Mouse (Mus musculus): ENCODE results near the gene Gabrq. TPM values are rescaled to one million over a fixed set of nuclear protein-coding genes. Genes with fewer than 3 reads are reported as not detected.

Gabrq gene
- total RNA-seq (2014; rRNA removed) (9.9 and 10.3 TPM in 2 replicates), polyA plus RNA-seq (2015; fragmentation: Nextera tagmentation; extraction: Ambion mirVana) (4.6 and 4.9 TPM in 2 replicates)

- no peaks in the 10 kb centered on the region for H3K4me1 ChIP-seq (ENCODE audit: insufficient read depth, low read length)
- no peak for TF ChIP-seq CTCF (IDR thresholded peaks at IDR 0.05)
- no peaks in the 10 kb centered on the region for H3K27me3 ChIP-seq (ENCODE audit: insufficient read depth, low read length)
- peak; percentile 84 for ATAC-seq (ENCODE audit: low FRiP score)
- H3K36me3 ChIP-seq (ENCODE audit: insufficient read depth, low read length), result no peaks in the 10 kb centered on the region
- H3K4me2 ChIP-seq (ENCODE audit: low read depth, low read length, poor library complexity, severe bottlenecking), result peak within 1 kb of the TSS; percentile 60
- 24% methylated on average over 37 of the region's 43 CpGs for WGBS
- H3K27ac ChIP-seq (ENCODE audit: low read depth, low read length), result no peak within 1 kb of the TSS
- DNase-seq (ENCODE audit: low spot score), result peak; percentile 21
- H3K9ac ChIP-seq (replicated peaks; ENCODE audit: low read length, poor library complexity, severe bottlenecking), result no peak within 1 kb of the TSS
- peak within 1 kb of the TSS; percentile 39 for H3K4me3 ChIP-seq (ENCODE audit: low read depth, low read length)
- no peaks in the 10 kb centered on the region for H3K9me3 ChIP-seq (ENCODE audit: low read length)
These were observed at the start of gene Gabrq for GRCm38 (mm10) chrX:72824776-72825588. TSS of gene Gabrq (plus strand) at chrX:72825178.

- ATAC-seq (ENCODE audit: low FRiP score) (peak; percentile 95), DNase-seq (ENCODE audit: low spot score) (peak; percentile 81)
- Histone ChIP-seq H3K9me3 (ENCODE audit: low read length) (no peaks in the 10 kb centered on the region), H3K9ac (replicated peaks; ENCODE audit: low read length, poor library complexity, severe bottlenecking) (no peak overlapping the region), H3K36me3 (ENCODE audit: insufficient read depth, low read length) (no peaks in the 10 kb centered on the region), H3K4me2 (ENCODE audit: low read depth, low read length, poor library complexity, severe bottlenecking) (no peak overlapping the region), H3K27ac (ENCODE audit: low read depth, low read length) (peak overlapping the region; percentile 78), H3K4me1 (ENCODE audit: insufficient read depth, low read length) (no peaks in the 10 kb centered on the region), H3K4me3 (ENCODE audit: low read depth, low read length) (no peak overlapping the region), H3K27me3 (ENCODE audit: insufficient read depth, low read length) (no peaks in the 10 kb centered on the region)
- TF ChIP-seq CTCF (IDR thresholded peaks at IDR 0.05), result no peak
- 7% methylated on average over 1 of the region's 1 CpGs for WGBS
These were observed 36.0 kb upstream of the Gabrq start for GRCm38 (mm10) chrX:72788773-72789557.

- no peak for DNase-seq (ENCODE audit: low spot score)
- Histone ChIP-seq H3K4me1 (ENCODE audit: insufficient read depth, low read length) (no peaks in the 10 kb centered on the region), H3K27ac (ENCODE audit: low read depth, low read length) (peak overlapping the region; percentile 78; the same call in 1 of the 2 replicates), H3K27me3 (ENCODE audit: insufficient read depth, low read length) (no peaks in the 10 kb centered on the region), H3K9me3 (ENCODE audit: low read length) (no peaks in the 10 kb centered on the region), H3K4me2 (ENCODE audit: low read depth, low read length, poor library complexity, severe bottlenecking) (no peak overlapping the region), H3K36me3 (ENCODE audit: insufficient read depth, low read length) (no peaks in the 10 kb centered on the region), H3K4me3 (ENCODE audit: low read depth, low read length) (no peak overlapping the region), H3K9ac (replicated peaks; ENCODE audit: low read length, poor library complexity, severe bottlenecking) (no peak overlapping the region)
- no peak for TF ChIP-seq CTCF (IDR thresholded peaks at IDR 0.05)
- ATAC-seq (ENCODE audit: low FRiP score), result peak; percentile 27; the same call in 1 of the 2 replicates
These were observed 35.5 kb upstream of the Gabrq start for GRCm38 (mm10) chrX:72789558-72789871.

GRCm38 (mm10) chrX:72819594-72819993, 5.4 kb upstream of the Gabrq start:
- H3K4me2 ChIP-seq (ENCODE audit: low read depth, low read length, poor library complexity, severe bottlenecking), result no peak overlapping the region
- DNase-seq (ENCODE audit: low spot score) (peak; percentile 85), ATAC-seq (ENCODE audit: low FRiP score) (no peak)
- H3K4me1 ChIP-seq (ENCODE audit: insufficient read depth, low read length), result no peaks in the 10 kb centered on the region
- WGBS, result 6% methylated on average over 5 of the region's 5 CpGs
- no peak overlapping the region for H3K27ac ChIP-seq (ENCODE audit: low read depth, low read length)
- no peak overlapping the region for H3K9ac ChIP-seq (replicated peaks; ENCODE audit: low read length, poor library complexity, severe bottlenecking)
- H3K27me3 ChIP-seq (ENCODE audit: insufficient read depth, low read length), result no peaks in the 10 kb centered on the region
- H3K36me3 ChIP-seq (ENCODE audit: insufficient read depth, low read length), result no peaks in the 10 kb centered on the region
- no peaks in the 10 kb centered on the region for H3K9me3 ChIP-seq (ENCODE audit: low read length)
- TF ChIP-seq CTCF (IDR thresholded peaks at IDR 0.05), result peak; percentile 93
- H3K4me3 ChIP-seq (ENCODE audit: low read depth, low read length), result no peak overlapping the region

GRCm38 (mm10) chrX:72823310-72823709, 1.7 kb upstream of the Gabrq start:
- 62% methylated on average over 2 of the region's 2 CpGs for WGBS

GRCm38 (mm10) chrX:72825589-72825905, 569 bp downstream of the Gabrq start:
- ATAC-seq (ENCODE audit: low FRiP score), result no peak; the same call in 1 of the 2 replicates
- peak overlapping the region; percentile 60 for H3K4me2 ChIP-seq (ENCODE audit: low read depth, low read length, poor library complexity, severe bottlenecking)
- peak overlapping the region; percentile 39 for H3K4me3 ChIP-seq (ENCODE audit: low read depth, low read length)
- H3K36me3 ChIP-seq (ENCODE audit: insufficient read depth, low read length), result no peaks in the 10 kb centered on the region
- no peaks in the 10 kb centered on the region for H3K27me3 ChIP-seq (ENCODE audit: insufficient read depth, low read length)
- H3K4me1 ChIP-seq (ENCODE audit: insufficient read depth, low read length), result no peaks in the 10 kb centered on the region
- H3K9me3 ChIP-seq (ENCODE audit: low read length), result no peaks in the 10 kb centered on the region
- H3K9ac ChIP-seq (replicated peaks; ENCODE audit: low read length, poor library complexity, severe bottlenecking), result no peak overlapping the region
- no peak for TF ChIP-seq CTCF (IDR thresholded peaks at IDR 0.05)
- 36% methylated on average over 7 of the region's 7 CpGs for WGBS
- H3K27ac ChIP-seq (ENCODE audit: low read depth, low read length), result no peak overlapping the region
- DNase-seq (ENCODE audit: low spot score), result no peak

More at GRCm38 (mm10) chrX:72823310-72823709, 1.7 kb upstream of the Gabrq start:
- H3K4me3 ChIP-seq (ENCODE audit: low read depth, low read length), result no peak overlapping the region
- no peaks in the 10 kb centered on the region for H3K9me3 ChIP-seq (ENCODE audit: low read length)
- no peak overlapping the region for H3K27ac ChIP-seq (ENCODE audit: low read depth, low read length)
- no peaks in the 10 kb centered on the region for H3K36me3 ChIP-seq (ENCODE audit: insufficient read depth, low read length)
- no peaks in the 10 kb centered on the region for H3K27me3 ChIP-seq (ENCODE audit: insufficient read depth, low read length)
- no peaks in the 10 kb centered on the region for H3K4me1 ChIP-seq (ENCODE audit: insufficient read depth, low read length)
- DNase-seq (ENCODE audit: low spot score) (no peak), ATAC-seq (ENCODE audit: low FRiP score) (no peak)
- H3K9ac ChIP-seq (replicated peaks; ENCODE audit: low read length, poor library complexity, severe bottlenecking), result no peak overlapping the region
- H3K4me2 ChIP-seq (ENCODE audit: low read depth, low read length, poor library complexity, severe bottlenecking), result no peak overlapping the region
- peak; percentile 50 for TF ChIP-seq CTCF (IDR thresholded peaks at IDR 0.05)

Other genes with a start within 250 kb of the Gabrq start
- 45.1 and 78.2 TPM in 2 replicates for gene Gabra3, start 168.3 kb upstream of the Gabrq start, total RNA-seq (2014; rRNA removed)
- 49.1 and 56.3 TPM in 2 replicates for gene Gabra3, start 168.3 kb upstream of the Gabrq start, polyA plus RNA-seq (2015; fragmentation: Nextera tagmentation; extraction: Ambion mirVana)
- 21.5 and 23.4 TPM in 2 replicates for gene Cetn2, start 93.2 kb downstream of the Gabrq start, total RNA-seq (2014; rRNA removed)
- gene Cetn2, start 93.2 kb downstream of the Gabrq start, polyA plus RNA-seq (2015; fragmentation: Nextera tagmentation; extraction: Ambion mirVana), result 63.7 and 67.0 TPM in 2 replicates
- gene Nsdhl, start 93.4 kb downstream of the Gabrq start, total RNA-seq (2014; rRNA removed), result 41.5 and 43.8 TPM in 2 replicates
- 42.6 and 45.4 TPM in 2 replicates for gene Nsdhl, start 93.4 kb downstream of the Gabrq start, polyA plus RNA-seq (2015; fragmentation: Nextera tagmentation; extraction: Ambion mirVana)
- gene Zfp185, start 162.2 kb downstream of the Gabrq start, total RNA-seq (2014; rRNA removed), result 0.33 and 1.7 TPM in 2 replicates
- 0.84 and 0.96 TPM in 2 replicates for gene Zfp185, start 162.2 kb downstream of the Gabrq start, polyA plus RNA-seq (2015; fragmentation: Nextera tagmentation; extraction: Ambion mirVana)
- 0.27 and 0.57 TPM in 2 replicates for gene Pnma5, start 211.9 kb downstream of the Gabrq start, total RNA-seq (2014; rRNA removed)
- gene Pnma5, start 211.9 kb downstream of the Gabrq start, polyA plus RNA-seq (2015; fragmentation: Nextera tagmentation; extraction: Ambion mirVana), result 0.31 and 0.37 TPM in 2 replicates
- 17.1 and 18.4 TPM in 2 replicates for gene Pnma3, start 239.6 kb downstream of the Gabrq start, total RNA-seq (2014; rRNA removed)
- gene Pnma3, start 239.6 kb downstream of the Gabrq start, polyA plus RNA-seq (2015; fragmentation: Nextera tagmentation; extraction: Ambion mirVana), result 5.7 and 7.5 TPM in 2 replicates

Measured in midbrain, postnatal 0 days (tissue).